In the genomic region with DNA sequence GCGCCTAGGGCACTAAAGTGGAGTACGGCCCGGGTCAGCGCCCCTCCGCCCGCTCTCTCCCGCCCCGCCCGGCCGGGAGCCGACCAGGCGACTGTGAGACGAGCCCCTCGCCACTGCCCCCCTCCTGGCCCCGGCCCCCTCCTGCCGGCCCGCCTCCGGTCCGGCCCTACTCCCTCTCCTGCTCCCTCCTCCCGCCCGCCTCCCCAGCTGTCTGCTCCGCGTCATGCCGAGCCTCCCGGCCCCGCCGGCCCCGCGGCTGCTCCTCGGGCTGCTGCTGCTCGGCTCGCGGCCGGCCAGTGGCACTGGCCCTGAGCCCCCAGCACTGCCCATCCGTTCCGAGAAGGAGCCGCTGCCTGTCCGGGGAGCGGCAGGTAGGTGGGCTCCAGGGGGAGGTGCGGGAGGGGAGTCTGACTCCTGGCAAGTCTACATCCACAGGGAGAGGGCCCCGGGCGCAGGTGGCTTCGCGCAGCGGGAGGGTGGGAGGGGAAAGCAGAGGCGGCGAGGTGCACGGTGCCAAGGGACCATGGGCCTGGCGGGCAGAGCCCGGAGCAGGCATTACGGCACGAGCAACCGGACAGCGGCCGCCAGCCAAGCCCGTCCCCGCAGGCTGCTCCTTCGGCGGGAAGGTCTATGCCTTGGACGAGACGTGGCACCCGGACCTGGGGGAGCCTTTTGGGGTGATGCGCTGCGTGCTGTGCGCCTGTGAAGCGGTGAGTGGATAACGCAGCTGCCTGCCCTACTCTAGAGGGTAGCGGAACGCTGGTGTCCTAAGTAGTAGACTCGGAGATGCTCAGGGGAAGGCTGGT, we compare ENCODE assay signal across 7 mouse cellular contexts. TPM values are rescaled to one million over a fixed set of nuclear protein-coding genes. Genes with fewer than 3 reads are reported as not detected.
DNase-seq lines count a peak whose midpoint lies in the region; ATAC-seq and TF ChIP-seq lines count a peak whose summit lies in the region.

Gene Chrd, plus strand, starts transcription at position 203 of the 806 bp plus-strand sequence.

- under 1% methylated on average over 60 of the region's 70 CpGs for WGBS in cerebellum, adult 2 months
- WGBS in hindbrain, embryonic 13.5 days, result under 1% methylated on average over 57 of the region's 70 CpGs

- intact Hi-C loops in left cerebral cortex, postnatal 36 days (cut with DNase I), result no loop called here

- peak within 1 kb of the TSS; percentile 96 for H3K4me2 ChIP-seq in hindbrain, embryonic 13.5 days

- peak; percentile 84 for DNase-seq in adrenal gland, adult 2 months
- peak; percentile 78 to 82 for DNase-seq in cerebellum, adult 2 months
- peak in 1 of 2 experiments; percentile 49 for DNase-seq in frontal cortex, adult 2 months (ENCODE audit: extremely low spot score in 1 of 2, low spot score in 1 of 2)
- DNase-seq in left cerebral cortex, postnatal 36 days (ENCODE audit: low spot score in 2 of 2), result peak; percentile 65 to 77
- DNase-seq in testis, postnatal 10 days (ENCODE audit: low spot score), result peak; percentile 79

- TF ChIP-seq POLR2A in cerebellum, adult 2 months (IDR thresholded peaks at IDR 0.05; ENCODE audit: borderline replicate concordance, insufficient read depth, low read length), result peak; percentile 42; the same call in 1 of the 2 replicates

- H3K36me3 ChIP-seq in hindbrain, embryonic 13.5 days, result peaks cover 22% of the 10 kb centered on the region

- H3K27ac ChIP-seq in cerebellum, adult 2 months (ENCODE audit: insufficient read depth, low read length), result peak within 1 kb of the TSS; percentile 83
- H3K27ac ChIP-seq in hindbrain, embryonic 13.5 days, result peak within 1 kb of the TSS; percentile 88

- H3K9me3 ChIP-seq in hindbrain, embryonic 13.5 days, result no peaks in the 10 kb centered on the region

- peak within 1 kb of the TSS; percentile 80 for H3K4me3 ChIP-seq in cerebellum, adult 2 months (replicated peaks; ENCODE audit: insufficient read depth, low read depth, low read length)
- peak within 1 kb of the TSS; percentile 72 for H3K4me3 ChIP-seq in hindbrain, embryonic 13.5 days

- H3K9ac ChIP-seq in hindbrain, embryonic 13.5 days, result peak within 1 kb of the TSS; percentile 89

- peak; percentile 79 for ATAC-seq in hindbrain, embryonic 13.5 days (ENCODE audit: low FRiP score)
- ATAC-seq in megakaryocyte-erythroid progenitor cell, adult 5-6 weeks (replicated peaks; ENCODE audit: low FRiP score, low TSS enrichment, poor library complexity, severe bottlenecking), result 0 out of 2 replicates have a peak, but pooled peaks have one; percentile 30

- H3K4me1 ChIP-seq in cerebellum, adult 2 months (ENCODE audit: control insufficient read depth, insufficient read depth, low read length), result peaks cover 26% of the 10 kb centered on the region
- peaks cover 25% of the 10 kb centered on the region for H3K4me1 ChIP-seq in hindbrain, embryonic 13.5 days (replicated peaks)

- no peaks in the 10 kb centered on the region for H3K27me3 ChIP-seq in cerebellum, adult 2 months (ENCODE audit: control insufficient read depth, insufficient read depth, low read length)
- peaks cover 36% of the 10 kb centered on the region for H3K27me3 ChIP-seq in hindbrain, embryonic 13.5 days

- no peak for TF ChIP-seq CTCF in cerebellum, adult 2 months (IDR thresholded peaks at IDR 0.05; ENCODE audit: borderline replicate concordance, insufficient read depth, low read depth, low read length)

RNA-seq across cellular contexts. Expression of gene Chrd, which starts in this region (rescaled TPM):
- total RNA-seq in adrenal gland, adult 2 months (2021), result 10 to 100 TPM in 1 of 2 experiments, 1 to 10 TPM in 1; 9.1 to 19.3 TPM
- 41.4 and 43.5 TPM in 2 replicates for polyA plus RNA-seq in adrenal gland, adult 2 months (2012; rRNA removed)
- polyA plus RNA-seq in cerebellum, adult 2 months (2012; rRNA removed), result 60.1 and 71.4 TPM in 2 replicates
- 38.8 and 49.9 TPM in 2 replicates for polyA plus RNA-seq in frontal cortex, adult 2 months (2012; rRNA removed)
- 5.7 and 6.4 TPM in 2 replicates for polyA plus RNA-seq in hindbrain, embryonic 13.5 days (2015; fragmentation: Nextera tagmentation; extraction: Ambion mirVana)
- total RNA-seq in left cerebral cortex, postnatal 36 days (2021), result 10 to 100 TPM; 33.6 to 46.4 TPM
- not detected in 2 replicates for total RNA-seq in megakaryocyte-erythroid progenitor cell, adult 5-6 weeks (2014; fragmentation: Nextera tagmentation)
- total RNA-seq in megakaryocyte-erythroid progenitor cell, adult 5-6 weeks (2017), result not detected in 2 replicates

Comparison
In these comparisons a context has a peak if more than half of its experiments do, and no peak if none do; other contexts are left out.
1. RNA of gene Chrd (total RNA-seq): 33.6 to 46.4 TPM in left cerebral cortex, postnatal 36 days and 9.1 to 19.3 TPM in adrenal gland, adult 2 months; not detected in megakaryocyte-erythroid progenitor cell, adult 5-6 weeks; every median in the first group is over 10 times any median in the second.
2. Peak in ATAC-seq in megakaryocyte-erythroid progenitor cell, adult 5-6 weeks; RNA of the gene not detected or under 1 TPM.